Mouse (Mus musculus) stomach, embryonic 16.5 days (tissue): ENCODE results near the gene Fbxl17. TPM values are rescaled to one million over a fixed set of nuclear protein-coding genes. Genes with fewer than 3 reads are reported as not detected.

ENCODE experiments used
- ATAC-seq: fragments of 200-750 bp; cut with Nextera tagmentation; 2 replicates; pipeline ENCODE4 v1.8.0; 2017; ENCODE audit warnings: moderate number of reproducible peaks, moderate TSS enrichment; ENCODE audit not compliant: insufficient read depth, low FRiP score
- H3K27ac ChIP-seq: fragments of 300-500 bp; sonication (generic); 2 replicates; pipeline ENCODE4 v1.5.1; 2014; ENCODE audit warnings: low read length
- H3K27me3 ChIP-seq: fragments of 300-500 bp; sonication (generic); 2 replicates; pipeline ENCODE4 v1.6.1; 2014; ENCODE audit warnings: low read length, control low read depth, mixed read lengths; ENCODE audit not compliant: control insufficient read depth, insufficient read depth
- H3K36me3 ChIP-seq: fragments of 300-500 bp; sonication (generic); 2 replicates; pipeline ENCODE4 v1.6.1; 2014; ENCODE audit warnings: low read length; ENCODE audit not compliant: control insufficient read depth, insufficient read depth
- H3K4me1 ChIP-seq: fragments of 300-500 bp; sonication (generic); 2 replicates; pipeline ENCODE4 v1.6.1; 2014; ENCODE audit warnings: low read length, control low read depth, mixed read lengths; ENCODE audit not compliant: control insufficient read depth, insufficient read depth
- H3K4me2 ChIP-seq: fragments of 300-500 bp; sonication (generic); 2 replicates; pipeline ENCODE4 v1.6.1; 2014; ENCODE audit warnings: low read depth, low read length, mixed read lengths
- H3K4me3 ChIP-seq: fragments of 300-500 bp; sonication (generic); replicated peaks from 2 replicates; pipeline ENCODE4 v1.5.1; 2014; ENCODE audit warnings: mild to moderate bottlenecking, low read length
- H3K9ac ChIP-seq: fragments of 300-500 bp; sonication (generic); 2 replicates; pipeline ENCODE4 v1.6.1; 2014; ENCODE audit warnings: low read length
- H3K9me3 ChIP-seq: fragments of 300-500 bp; sonication (generic); replicated peaks from 2 replicates; pipeline ENCODE4 v1.6.1; 2016; ENCODE audit warnings: low read length, control low read depth; ENCODE audit not compliant: control insufficient read depth
- WGBS: fragments of 180-500 bp; shearing (Covaris S2); extraction: QIAGEN DNeasy Blood & Tissue Kit; methylation state at CpG from one replicate; pipeline ENCODE4 v1.1.7; 2014; 5-methylcytosine and 5-hydroxymethylcytosine counted together
- microRNA-seq: library from miRNA; unstranded; fragments of <30 nt; microRNA quantifications from one replicate; pipeline ENCODE4, GENCODE M21; 2016
- polyA plus RNA-seq: library from polyadenylated mRNA; unstranded; fragments of >200 nt; fragmentation: Nextera tagmentation; extraction: Ambion mirVana; gene quantifications from 2 replicates; pipeline ENCODE4 v1.2.1, GENCODE M21; 2015

Fbxl17 gene
- polyA plus RNA-seq, 1 experiment from 2014 or later = 4.7 TPM

- no peak overlapping the region for H3K27ac ChIP-seq
- no peak for ATAC-seq
- H3K9ac ChIP-seq = no peak overlapping the region
- 0 out of 2 replicates have a peak, but pooled peaks cover 7% of the 10 kb centered on the region for H3K4me1 ChIP-seq
- H3K4me3 ChIP-seq = no peak overlapping the region
- H3K9me3 ChIP-seq = no peaks in the 10 kb centered on the region
- no peaks in the 10 kb centered on the region for H3K36me3 ChIP-seq
- no peak overlapping the region for H3K4me2 ChIP-seq
- WGBS = 84% methylated on average over 10 of the region's 10 CpGs
- no peaks in the 10 kb centered on the region for H3K27me3 ChIP-seq
These were observed 489.0 kb downstream of the Fbxl17 start for GRCm38 (mm10) chr17:63010830-63011229.

- H3K9me3 ChIP-seq = no peaks in the 10 kb centered on the region
- 0 out of 2 replicates have a peak, but pooled peaks cover 7% of the 10 kb centered on the region for H3K4me1 ChIP-seq
- WGBS = 65% methylated on average over 4 of the region's 4 CpGs
- H3K4me3 ChIP-seq = no peak overlapping the region
- no peak overlapping the region for H3K27ac ChIP-seq
- H3K36me3 ChIP-seq = no peaks in the 10 kb centered on the region
- ATAC-seq = no peak
- H3K9ac ChIP-seq = no peak overlapping the region
- no peaks in the 10 kb centered on the region for H3K27me3 ChIP-seq
- H3K4me2 ChIP-seq = no peak overlapping the region
These were observed 491.0 kb downstream of the Fbxl17 start for GRCm38 (mm10) chr17:63008788-63009187.

DNA sequence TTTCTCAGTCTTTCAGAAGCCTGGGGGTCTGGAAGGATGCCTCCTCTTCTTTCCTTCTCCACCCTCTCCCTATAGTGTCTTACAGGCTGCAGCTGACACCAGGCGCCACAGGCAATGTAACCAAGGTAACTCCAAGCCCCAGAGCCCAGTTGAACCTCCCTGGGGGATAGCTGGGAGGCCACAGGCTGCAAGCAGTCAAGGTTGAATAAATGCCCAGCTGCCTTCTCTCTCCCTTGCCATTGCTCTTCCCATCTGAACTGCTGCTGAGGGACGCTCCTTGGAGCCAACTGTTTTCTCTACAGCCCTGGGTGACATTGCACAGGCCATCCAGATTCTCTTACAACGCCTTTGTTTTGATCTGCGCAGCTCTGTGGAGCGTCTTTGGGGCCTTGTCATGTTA lies 491.5 kb downstream of the Fbxl17 start:
- ATAC-seq = peak; percentile 65; the same call in 1 of the 2 replicates
- Histone ChIP-seq H3K27me3 (no peaks in the 10 kb centered on the region), H3K4me1 (0 out of 2 replicates have a peak, but pooled peaks cover 7% of the 10 kb centered on the region), H3K4me2 (no peak overlapping the region), H3K9ac (no peak overlapping the region), H3K9me3 (no peaks in the 10 kb centered on the region), H3K27ac (peak overlapping the region; percentile 26; the same call in 1 of the 2 replicates), H3K4me3 (no peak overlapping the region), H3K36me3 (no peaks in the 10 kb centered on the region)
- WGBS = 33% methylated on average over 5 of the region's 5 CpGs

- 0 out of 2 replicates have a peak, but pooled peaks cover 7% of the 10 kb centered on the region for H3K4me1 ChIP-seq
- no peaks in the 10 kb centered on the region for H3K27me3 ChIP-seq
- 73% methylated on average over 12 of the region's 12 CpGs for WGBS
- H3K9me3 ChIP-seq = no peaks in the 10 kb centered on the region
- ATAC-seq = no peak
- peak overlapping the region; percentile 26; the same call in 1 of the 2 replicates for H3K27ac ChIP-seq
- H3K9ac ChIP-seq = no peak overlapping the region
- no peaks in the 10 kb centered on the region for H3K36me3 ChIP-seq
- H3K4me3 ChIP-seq = no peak overlapping the region
- no peak overlapping the region for H3K4me2 ChIP-seq
These were observed 491.9 kb downstream of the Fbxl17 start for GRCm38 (mm10) chr17:63007876-63008275.

Small RNAs within 50 kb of the gene (microRNA-seq; reads per million reads assigned to microRNA genes)
- gene Gm24813 = not detected
